Mouse (Mus musculus) CH12.LX (cell line): ENCODE results near the gene Arhgef6. TPM values are rescaled to one million over a fixed set of nuclear protein-coding genes. Genes with fewer than 3 reads are reported as not detected.
A peak's percentile ranks its signal among the peaks of the same experiment; 100 is the strongest.

Experiments
- DNase-seq: peaks from one replicate; pipeline ENCODE4 v3.0.0-alpha.2; 2013; ENCODE audit errors: extremely low read depth
- H3K27ac ChIP-seq: 2 replicates; pipeline ENCODE4 v1.5.1; 2012; ENCODE audit warnings: low read depth, mild to moderate bottlenecking, control low read depth, moderate library complexity; ENCODE audit not compliant: insufficient read depth
- H3K27me3 ChIP-seq: replicated peaks from 2 replicates; pipeline ENCODE3; 2012; ENCODE audit warnings: inconsistent platforms
- H3K36me3 ChIP-seq, 2 experiments: replicated peaks in 1 of 2; 2 replicates each; pipeline versions ENCODE3 to v1.6.1; 2012; ENCODE audit warnings: inconsistent platforms in 1 of 2, low read length in 1 of 2, mild to moderate bottlenecking in 1 of 2, mixed read lengths in 1 of 2, moderate library complexity in 1 of 2; ENCODE audit not compliant: control insufficient read depth in 1 of 2, insufficient read depth in 1 of 2
- H3K4me1 ChIP-seq, 2 experiments: 2 replicates each; pipeline ENCODE4 v1.6.1; 2012; ENCODE audit warnings: inconsistent platforms in 1 of 2, moderate library complexity in 1 of 2; ENCODE audit not compliant: insufficient read depth in 2 of 2, control insufficient read depth in 1 of 2
- H3K4me2 ChIP-seq: 2 replicates; pipeline ENCODE4 v1.6.1; 2012; ENCODE audit warnings: low read depth, mild to moderate bottlenecking, control low read depth; ENCODE audit not compliant: poor library complexity, insufficient read depth, severe bottlenecking
- H3K4me3 ChIP-seq, 3 experiments: fragments of 150-350 bp in 1 of 3; sonication (generic) in 1 of 3; replicated peaks in 1 of 3; 2 replicates each; pipeline versions ENCODE3 to v1.5.1; 2011 to 2012; ENCODE audit warnings: low read depth in 2 of 3, low read length in 2 of 3, mild to moderate bottlenecking in 2 of 3, moderate library complexity in 2 of 3, control low read depth in 1 of 3, improper control_type of control experiment in 1 of 3, inconsistent platforms in 1 of 3, mixed read lengths in 1 of 3; ENCODE audit not compliant: poor library complexity in 1 of 3
- H3K79me2 ChIP-seq: replicated peaks from 2 replicates; pipeline ENCODE4 v1.6.1; 2012; ENCODE audit warnings: mild to moderate bottlenecking, moderate library complexity; ENCODE audit not compliant: control insufficient read depth, poor library complexity, insufficient read depth, severe bottlenecking; ENCODE audit errors: extremely low read depth
- H3K9ac ChIP-seq: 2 replicates; pipeline ENCODE4 v1.6.1; 2012; ENCODE audit warnings: low read depth, mild to moderate bottlenecking, control low read depth, moderate library complexity; ENCODE audit not compliant: insufficient read depth
- H3K9me3 ChIP-seq: replicated peaks from 2 replicates; pipeline ENCODE3; 2012; ENCODE audit warnings: low read length, inconsistent platforms, mixed read lengths
- BHLHE40 ChIP-seq: IDR thresholded peaks from 2 replicates; pipeline ENCODE4 v1.6.1; 2011; ENCODE audit warnings: mild to moderate bottlenecking, low read depth, low read length, improper control_type of control experiment
- CHD2 ChIP-seq: IDR thresholded peaks from 2 replicates; pipeline ENCODE4 v1.6.1; 2011; ENCODE audit warnings: low read length, improper control_type of control experiment
- MAX ChIP-seq: IDR thresholded peaks from 2 replicates; pipeline ENCODE4 v1.6.1; 2011; ENCODE audit warnings: low read length, improper control_type of control experiment
- MYC ChIP-seq: IDR thresholded peaks from 2 replicates; pipeline ENCODE4 v1.6.1; 2011; ENCODE audit warnings: low read depth, mild to moderate bottlenecking, improper control_type of control experiment, low read length
- NELFE ChIP-seq: IDR thresholded peaks from 2 replicates; pipeline ENCODE4 v1.6.1; 2011; ENCODE audit warnings: low read depth, low read length, improper control_type of control experiment
- POLR2AphosphoS2 ChIP-seq: IDR thresholded peaks from 2 replicates; pipeline ENCODE4 v1.6.1; 2011; ENCODE audit warnings: low read depth, low read length, improper control_type of control experiment
- TBP ChIP-seq: conservative IDR thresholded peaks from 2 replicates; pipeline ENCODE4 v1.6.1; 2011; ENCODE audit warnings: low read depth, low read length, improper control_type of control experiment
- USF1 ChIP-seq: IDR thresholded peaks from 2 replicates; pipeline ENCODE4 v1.6.1; 2014; ENCODE audit warnings: low read depth, mild to moderate bottlenecking, inconsistent platforms, low read length, improper control_type of control experiment
- ZMIZ1 ChIP-seq: IDR thresholded peaks from 2 replicates; pipeline ENCODE4 v1.6.1; 2012; ENCODE audit warnings: low read depth, mild to moderate bottlenecking, inconsistent platforms, low read length, improper control_type of control experiment
- dilution Hi-C: fragments of 300-500 bp; cut with MboI; formaldehyde crosslinking; loops from 2 replicates; pipeline ENCODE4 v1.14.3; 2020; ENCODE audit warnings: low sequenced_read_pairs; ENCODE audit not compliant: extremely low pct_unique_long_range_greater_than_20kb, extremely low pct_ligation_motif_present
- in situ Hi-C: fragments of 300-500 bp; cut with MboI; formaldehyde crosslinking; loops from 3 replicates; pipeline ENCODE4 v1.14.3; 2019; ENCODE audit warnings: low sequenced_read_pairs, low pct_ligation_motif_present, low pct_unique_long_range_greater_than_20kb, mixed read lengths
- polyA plus RNA-seq: library from polyadenylated mRNA; unstranded; fragments of >175 nt; gene quantifications from 2 replicates; pipeline ENCODE4 v1.2.1, GENCODE M21; 2012; ENCODE audit warnings: low read depth; ENCODE audit not compliant: insufficient read length
- total RNA-seq, 2 experiments: library from RNA; depleted of rRNA; stranded (reverse); fragments of 300-350 nt in 1 of 2; fragments of >200 nt in 1 of 2; gene quantifications; 2 replicates each; pipeline ENCODE4 v1.2.3; 2012 to 2014

Arhgef6 gene
- total and polyA plus RNA-seq, 3 experiments = 69.8 to 206 (median 162) TPM

GRCm38 (mm10) chrX:57233596-57233995 lies 104.9 kb downstream of the Arhgef6 start:
- Histone ChIP-seq H3K79me2 (no peaks in the 10 kb centered on the region), H3K9ac (no peak overlapping the region)
- DNase-seq = no peak
- dilution Hi-C loops = no loop called here
- TF ChIP-seq BHLHE40 (no peak), POLR2AphosphoS2 (no peak), NELFE (no peak)
- TF ChIP-seq, all 38 proteins: peak for 0
- H3K4me2 ChIP-seq = no peak overlapping the region
- peaks cover 41 to 67% of the 10 kb centered on the region in 2 experiments for H3K36me3 ChIP-seq
- in situ Hi-C loops = no loop called here
- no peak overlapping the region for H3K27ac ChIP-seq
- H3K4me1 ChIP-seq = peaks cover under 1 to 8% of the 10 kb centered on the region in 2 experiments; a peak in 2 of 4 replicates
- H3K4me3 ChIP-seq = no peak overlapping the region
- H3K9me3 ChIP-seq = peaks cover 4% of the 10 kb centered on the region
- no peaks in the 10 kb centered on the region for H3K27me3 ChIP-seq

GRCm38 (mm10) chrX:57228178-57228577 lies 110.4 kb downstream of the Arhgef6 start:
- H3K36me3 ChIP-seq = peaks cover 18 to 22% of the 10 kb centered on the region in 2 experiments
- no peaks in the 10 kb centered on the region for H3K9me3 ChIP-seq
- no peaks in the 10 kb centered on the region for H3K79me2 ChIP-seq
- H3K27ac ChIP-seq = no peak overlapping the region
- H3K4me2 ChIP-seq = no peak overlapping the region
- H3K4me1 ChIP-seq = peaks cover 2 to 22% of the 10 kb centered on the region in 2 experiments; a peak in 2 of 4 replicates
- in situ Hi-C loops = no loop called here
- H3K9ac ChIP-seq = no peak overlapping the region
- no peak overlapping the region for H3K4me3 ChIP-seq
- peak; percentile 19; the same call in 1 of the 2 replicates for TF ChIP-seq CHD2
- no peak for TF ChIP-seq ZMIZ1
- TF ChIP-seq BHLHE40 = 0 out of 2 replicates have a peak, but pooled peaks have one; percentile 23
- peak; percentile 55; the same call in 1 of the 2 replicates for TF ChIP-seq MAX
- TF ChIP-seq MYC = peak; percentile 87
- H3K27me3 ChIP-seq = no peaks in the 10 kb centered on the region
- dilution Hi-C loops = no loop called here
- DNase-seq = peak; percentile 42

GRCm38 (mm10) chrX:57223301-57223700 lies 115.2 kb downstream of the Arhgef6 start:
- no peak for DNase-seq
- H3K27me3 ChIP-seq = no peaks in the 10 kb centered on the region
- H3K9ac ChIP-seq = no peak overlapping the region
- H3K79me2 ChIP-seq = no peaks in the 10 kb centered on the region
- dilution Hi-C loops (no loop called here), in situ Hi-C loops (no loop called here)
- TF ChIP-seq TBP = no peak
- TF ChIP-seq USF1 = no peak
- H3K36me3 ChIP-seq = no peaks in the 10 kb centered on the region
- no peaks in the 10 kb centered on the region for H3K9me3 ChIP-seq
- H3K4me2 ChIP-seq = no peak overlapping the region
- H3K4me3 ChIP-seq = no peak overlapping the region
- no peak overlapping the region for H3K27ac ChIP-seq
- peaks cover 0 to 11% of the 10 kb centered on the region in 2 experiments; a peak in 2 of 4 replicates for H3K4me1 ChIP-seq
